ENCODE assay signal across 12 mouse cellular contexts in the genomic region with DNA sequence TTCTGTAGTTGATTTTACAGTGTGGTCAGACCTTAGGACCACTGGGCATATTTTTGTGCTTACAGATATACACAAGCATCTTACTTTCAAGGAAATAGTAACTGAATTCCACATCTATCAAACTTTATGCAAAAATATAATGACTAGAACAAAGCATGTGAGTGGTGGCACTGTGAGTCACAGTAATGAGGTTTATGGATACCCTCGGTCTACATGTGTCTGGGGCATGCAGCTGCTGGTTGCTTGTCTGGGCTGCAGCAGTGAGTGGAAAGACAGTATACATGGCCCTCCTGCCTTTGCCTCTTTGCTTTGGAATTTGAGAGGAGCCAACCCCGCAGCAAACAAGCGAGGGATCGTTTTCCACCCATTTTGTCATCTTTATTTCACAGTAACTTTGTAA. TPM values are rescaled to one million over a fixed set of nuclear protein-coding genes. Genes with fewer than 3 reads are reported as not detected.
DNase-seq lines count a peak whose midpoint lies in the region; ATAC-seq lines count a peak whose summit lies in the region.
"Had no signal": no experiment of that assay in that cellular context is flagged by ENCODE, and none has a peak within 500 bp of the region (broad histone marks: within the 10 kb centered on the region; RNA-seq: fewer than 3 reads in every experiment).

No protein-coding gene starts in this region.

- H3K9ac ChIP-seq in hindbrain, embryonic 16.5 days (ENCODE audit: low read depth, low read length) = no peak overlapping the region
- no peak overlapping the region for H3K9ac ChIP-seq in embryonic facial prominence, embryonic 11.5 days (replicated peaks; ENCODE audit: low read length)
- no peak overlapping the region for H3K9ac ChIP-seq in limb, embryonic 11.5 days (ENCODE audit: low read length)
- 0 out of 2 replicates have a peak overlapping the region, but pooled peaks have one; percentile 8 for H3K9ac ChIP-seq in neural tube, embryonic 13.5 days

- H3K27ac ChIP-seq in hindbrain, embryonic 10.5 days = peak overlapping the region; percentile 2; the same call in 1 of the 2 replicates
- no peak overlapping the region for H3K27ac ChIP-seq in hindbrain, embryonic 16.5 days (ENCODE audit: low read depth, low read length)
- H3K27ac ChIP-seq in embryonic facial prominence, embryonic 11.5 days (replicated peaks; ENCODE audit: low read depth, low read length) = no peak overlapping the region
- no peak overlapping the region for H3K27ac ChIP-seq in limb, embryonic 11.5 days (replicated peaks; ENCODE audit: low read depth, low read length)
- H3K27ac ChIP-seq in neural tube, embryonic 13.5 days (replicated peaks) = 0 out of 2 replicates have a peak overlapping the region, but pooled peaks have one; percentile 46
- H3K27ac ChIP-seq: gastrocnemius, adult 2 months had no signal

- no peak overlapping the region for H3K4me3 ChIP-seq in hindbrain, embryonic 10.5 days
- no peak overlapping the region for H3K4me3 ChIP-seq in hindbrain, embryonic 16.5 days (ENCODE audit: low read length)
- no peak overlapping the region for H3K4me3 ChIP-seq in embryonic facial prominence, embryonic 11.5 days (ENCODE audit: low read depth, low read length)
- no peak overlapping the region for H3K4me3 ChIP-seq in limb, embryonic 11.5 days (ENCODE audit: low read depth, low read length)
- no peak overlapping the region for H3K4me3 ChIP-seq in neural tube, embryonic 13.5 days
- H3K4me3 ChIP-seq: gastrocnemius, adult 2 months had no signal

- peaks cover 10% of the 10 kb centered on the region for H3K4me1 ChIP-seq in hindbrain, embryonic 10.5 days (replicated peaks)
- no peaks in the 10 kb centered on the region; the same call in 1 of the 2 replicates for H3K4me1 ChIP-seq in hindbrain, embryonic 16.5 days (ENCODE audit: control insufficient read depth, insufficient read depth, low read depth, low read length)
- no peaks in the 10 kb centered on the region for H3K4me1 ChIP-seq in embryonic facial prominence, embryonic 11.5 days (ENCODE audit: control insufficient read depth, insufficient read depth, low read length)
- no peaks in the 10 kb centered on the region for H3K4me1 ChIP-seq in limb, embryonic 11.5 days (ENCODE audit: control insufficient read depth, insufficient read depth, low read length)
- H3K4me1 ChIP-seq in neural tube, embryonic 13.5 days (replicated peaks) = peaks cover 10% of the 10 kb centered on the region

- DNase-seq in hindbrain, embryonic 10.5 days (ENCODE audit: low spot score) = no peak
- DNase-seq in embryonic facial prominence, embryonic 11.5 days (ENCODE audit: low spot score) = no peak
- peak; percentile 21 for DNase-seq in limb, embryonic 11.5 days (ENCODE audit: low spot score)
- no peak for DNase-seq in liver
- no peak for DNase-seq in heart, adult 9 months (ENCODE audit: low spot score in 2 of 2)
- DNase-seq: adrenal gland, postnatal 14 days; cerebellum, adult 11 months; gastrocnemius, adult 2 months; kidney, adult 18-20 months had no signal

- no peaks in the 10 kb centered on the region for H3K9me3 ChIP-seq in hindbrain, embryonic 10.5 days
- H3K9me3 ChIP-seq in hindbrain, embryonic 16.5 days (ENCODE audit: control insufficient read depth, low read length) = no peaks in the 10 kb centered on the region
- no peaks in the 10 kb centered on the region for H3K9me3 ChIP-seq in embryonic facial prominence, embryonic 11.5 days (replicated peaks; ENCODE audit: control insufficient read depth, low read length)
- no peaks in the 10 kb centered on the region for H3K9me3 ChIP-seq in limb, embryonic 11.5 days (ENCODE audit: control insufficient read depth, low read length)
- H3K9me3 ChIP-seq in neural tube, embryonic 13.5 days = no peaks in the 10 kb centered on the region

- H3K27me3 ChIP-seq in hindbrain, embryonic 10.5 days (ENCODE audit: insufficient read depth, poor library complexity, severe bottlenecking) = no peaks in the 10 kb centered on the region
- H3K27me3 ChIP-seq in hindbrain, embryonic 16.5 days (replicated peaks; ENCODE audit: control insufficient read depth, insufficient read depth, low read length) = no peaks in the 10 kb centered on the region
- H3K27me3 ChIP-seq in embryonic facial prominence, embryonic 11.5 days (ENCODE audit: control insufficient read depth, insufficient read depth, low read length) = no peaks in the 10 kb centered on the region
- no peaks in the 10 kb centered on the region for H3K27me3 ChIP-seq in limb, embryonic 11.5 days (ENCODE audit: control insufficient read depth, insufficient read depth, low read length)
- H3K27me3 ChIP-seq in neural tube, embryonic 13.5 days = no peaks in the 10 kb centered on the region

- H3K4me2 ChIP-seq in hindbrain, embryonic 16.5 days (ENCODE audit: low read length) = no peak overlapping the region
- no peak overlapping the region; the same call in 1 of the 2 replicates for H3K4me2 ChIP-seq in embryonic facial prominence, embryonic 11.5 days (ENCODE audit: low read depth, low read length)
- H3K4me2 ChIP-seq in limb, embryonic 11.5 days (ENCODE audit: low read depth, severe bottlenecking) = no peak overlapping the region
- H3K4me2 ChIP-seq in neural tube, embryonic 13.5 days = peak overlapping the region; percentile 30

- WGBS in hindbrain, embryonic 10.5 days = 47% methylated on average over 4 of the region's 4 CpGs
- 31% methylated on average over 4 of the region's 4 CpGs for WGBS in hindbrain, embryonic 16.5 days
- WGBS in embryonic facial prominence, embryonic 11.5 days = 26% methylated on average over 4 of the region's 4 CpGs
- 51% methylated on average over 4 of the region's 4 CpGs for WGBS in limb, embryonic 11.5 days
- WGBS in neural tube, embryonic 13.5 days = 41% methylated on average over 4 of the region's 4 CpGs

- ATAC-seq in hindbrain, embryonic 16.5 days = no peak
- ATAC-seq in embryonic facial prominence, embryonic 11.5 days (replicated peaks; ENCODE audit: insufficient number of reproducible peaks, low FRiP score, low TSS enrichment, low read depth) = peak; percentile 80; the same call in 1 of the 2 replicates
- ATAC-seq in limb, embryonic 11.5 days (ENCODE audit: insufficient number of reproducible peaks, low FRiP score, low TSS enrichment, low read depth) = peak; percentile 45; the same call in 1 of the 2 replicates
- peak; percentile 74 for ATAC-seq in neural tube, embryonic 13.5 days (ENCODE audit: low read depth)
- ATAC-seq in granulocyte monocyte progenitor cell, adult 5-6 weeks (replicated peaks; ENCODE audit: poor library complexity, severe bottlenecking) = no peak

- no peaks in the 10 kb centered on the region for H3K36me3 ChIP-seq in hindbrain, embryonic 10.5 days
- no peaks in the 10 kb centered on the region for H3K36me3 ChIP-seq in hindbrain, embryonic 16.5 days (ENCODE audit: control insufficient read depth, insufficient read depth, low read length)
- H3K36me3 ChIP-seq in embryonic facial prominence, embryonic 11.5 days (replicated peaks; ENCODE audit: control insufficient read depth, insufficient read depth, low read depth, low read length) = no peaks in the 10 kb centered on the region
- no peaks in the 10 kb centered on the region for H3K36me3 ChIP-seq in limb, embryonic 11.5 days (ENCODE audit: control insufficient read depth, insufficient read depth, low read length)
- H3K36me3 ChIP-seq in neural tube, embryonic 13.5 days = no peaks in the 10 kb centered on the region

RNA-seq across cellular contexts. Expression of gene Lin7c, which starts 42.3 kb away (rescaled TPM):
- 91.5 and 96.0 TPM in 2 replicates for polyA plus RNA-seq in hindbrain, embryonic 10.5 days (2016; fragmentation: Nextera tagmentation; extraction: Ambion mirVana)
- polyA plus RNA-seq in hindbrain, embryonic 16.5 days (2015; fragmentation: Nextera tagmentation; extraction: Ambion mirVana) = 187 and 194 TPM in 2 replicates
- polyA plus RNA-seq in embryonic facial prominence, embryonic 11.5 days (2014; fragmentation: Nextera tagmentation; extraction: Ambion mirVana) = 93.6 and 94.3 TPM in 2 replicates
- 64.3 and 69.2 TPM in 2 replicates for polyA plus RNA-seq in limb, embryonic 11.5 days (2014; fragmentation: Nextera tagmentation; extraction: Ambion mirVana)
- 152 and 176 TPM in 2 replicates for polyA plus RNA-seq in neural tube, embryonic 13.5 days (2015; fragmentation: Nextera tagmentation; extraction: Ambion mirVana)
- total RNA-seq in granulocyte monocyte progenitor cell, adult 5-6 weeks (2014; fragmentation: Nextera tagmentation) = 42.1 and 50.6 TPM in 2 replicates
- total RNA-seq in granulocyte monocyte progenitor cell, adult 5-6 weeks (2017) = 85.5 and 114 TPM in 2 replicates

Comparison
In these comparisons a context has a peak if more than half of its experiments do, and no peak if none do; other contexts are left out.
1. H3K27ac ChIP-seq: peak in hindbrain, embryonic 10.5 days (single experiment) and neural tube, embryonic 13.5 days (single experiment); none in hindbrain, embryonic 16.5 days (single experiment), embryonic facial prominence, embryonic 11.5 days (single experiment) and limb, embryonic 11.5 days (single experiment).
2. ATAC-seq: peak in embryonic facial prominence, embryonic 11.5 days (single experiment), limb, embryonic 11.5 days (single experiment) and neural tube, embryonic 13.5 days (single experiment); none in hindbrain, embryonic 16.5 days (single experiment) and granulocyte monocyte progenitor cell, adult 5-6 weeks (single experiment).